Mouse (Mus musculus) heart, postnatal 0 days (tissue): ENCODE measurements around the gene Rgs7bp. TPM values are rescaled to one million over a fixed set of nuclear protein-coding genes. Genes with fewer than 3 reads are reported as not detected.
"Not testable (repeated sequence)": the region's sequence is repeated elsewhere in the genome, so short reads cannot be mapped to it uniquely, and the experiment has no call there.

Source experiments
- ATAC-seq: fragments of 200-750 bp; cut with Nextera tagmentation; 2 replicates; pipeline ENCODE4 v1.8.0; 2017; ENCODE audit warnings: low read depth, moderate number of reproducible peaks, moderate library complexity; ENCODE audit not compliant: insufficient read depth
- DNase-seq: peaks from one replicate; pipeline ENCODE4 v3.0.0-alpha.2; 2016; ENCODE audit warnings: low spot score
- H3K27ac ChIP-seq: fragments of 300-500 bp; sonication (generic); 2 replicates; pipeline ENCODE4 v1.5.1; 2014; ENCODE audit warnings: low read depth, mild to moderate bottlenecking
- H3K27me3 ChIP-seq: fragments of 300-500 bp; sonication (generic); 2 replicates; pipeline ENCODE4 v1.6.1; 2014; ENCODE audit warnings: low read length, mixed read lengths; ENCODE audit not compliant: control insufficient read depth, insufficient read depth
- H3K36me3 ChIP-seq: fragments of 300-500 bp; sonication (generic); replicated peaks from 2 replicates; pipeline ENCODE4 v1.6.1; 2014; ENCODE audit warnings: low read length, mixed read lengths; ENCODE audit not compliant: control insufficient read depth, insufficient read depth
- H3K4me1 ChIP-seq: fragments of 300-500 bp; sonication (generic); 2 replicates; pipeline ENCODE4 v1.6.1; 2014; ENCODE audit warnings: antibody characterized with exemption; ENCODE audit not compliant: control insufficient read depth, insufficient read depth
- H3K4me2 ChIP-seq: fragments of 300-500 bp; sonication (generic); 2 replicates; pipeline ENCODE4 v1.6.1; 2014; ENCODE audit warnings: low read depth, mild to moderate bottlenecking, low read length, moderate library complexity
- H3K4me3 ChIP-seq: fragments of 300-500 bp; sonication (generic); 2 replicates; pipeline ENCODE4 v1.5.1; 2014; ENCODE audit warnings: low read depth, low read length
- H3K9ac ChIP-seq: fragments of 300-500 bp; sonication (generic); replicated peaks from 2 replicates; pipeline ENCODE4 v1.6.1; 2014; ENCODE audit warnings: low read depth, low read length, mixed read lengths
- H3K9me3 ChIP-seq: fragments of 300-500 bp; sonication (generic); replicated peaks from 2 replicates; pipeline ENCODE4 v1.6.1; 2016; ENCODE audit warnings: low read length; ENCODE audit not compliant: control insufficient read depth
- CTCF ChIP-seq: IDR thresholded peaks from 2 replicates; pipeline ENCODE4 v1.5.1; 2016; ENCODE audit warnings: antibody characterized with exemption, control low read depth, low read depth
- EP300 ChIP-seq: IDR thresholded peaks from 2 replicates; pipeline ENCODE4 v1.6.1; 2016; ENCODE audit warnings: antibody characterized with exemption, low read depth
- WGBS: fragments of 180-500 bp; shearing (Covaris S2); extraction: QIAGEN DNeasy Blood & Tissue Kit; methylation state at CpG from one replicate; pipeline ENCODE4 v1.1.7; 2014; 5-methylcytosine and 5-hydroxymethylcytosine counted together
- polyA plus RNA-seq: library from polyadenylated mRNA; unstranded; fragments of >200 nt; fragmentation: Nextera tagmentation; extraction: Ambion mirVana; gene quantifications from 2 replicates; pipeline ENCODE4 v1.2.1, GENCODE M21; 2015
- total RNA-seq: library from RNA; depleted of rRNA; stranded (reverse); fragments of >200 nt; gene quantifications from 2 replicates; pipeline ENCODE4 v1.2.3, GENCODE M21; 2014; ENCODE audit warnings: low replicate concordance; rRNA removed

Gene Rgs7bp
- total and polyA plus RNA-seq, 2 experiments from 2014 or later, result 1.8 to 2.7 TPM

GRCm38 (mm10) chr13:104914288-104914895 is 140.3 kb downstream of the Rgs7bp start:
- H3K36me3 ChIP-seq, result no peaks in the 10 kb centered on the region
- no peaks in the 10 kb centered on the region for H3K27me3 ChIP-seq
- no peaks in the 10 kb centered on the region for H3K4me1 ChIP-seq
- 90% methylated on average over 17 of the region's 17 CpGs for WGBS
- no peaks in the 10 kb centered on the region for H3K9me3 ChIP-seq
- no peak overlapping the region for H3K27ac ChIP-seq
- no peak overlapping the region for H3K4me2 ChIP-seq
- no peak overlapping the region for H3K4me3 ChIP-seq
- TF ChIP-seq EP300 (no peak), CTCF (no peak)
- no peak for ATAC-seq
- no peak overlapping the region for H3K9ac ChIP-seq
- DNase-seq, result no peak

GRCm38 (mm10) chr13:104911626-104912025 is 143.1 kb downstream of the Rgs7bp start:
- H3K4me2 ChIP-seq, H3K27me3 ChIP-seq, H3K9me3 ChIP-seq, DNase-seq, H3K27ac ChIP-seq, H3K4me3 ChIP-seq, H3K9ac ChIP-seq, ATAC-seq, H3K36me3 ChIP-seq, H3K4me1 ChIP-seq: not testable (repeated sequence)
- 82% methylated on average over 5 of the region's 5 CpGs for WGBS

GRCm38 (mm10) chr13:104911006-104911405 is 143.7 kb downstream of the Rgs7bp start:
- not testable (repeated sequence) for H3K36me3 ChIP-seq, H3K4me1 ChIP-seq, H3K4me2 ChIP-seq, H3K27me3 ChIP-seq, H3K4me3 ChIP-seq, H3K27ac ChIP-seq, H3K9ac ChIP-seq, DNase-seq, ATAC-seq, H3K9me3 ChIP-seq
- WGBS, result 89% methylated on average over 1 of the region's 1 CpGs

- DNase-seq, result no peak
- TF ChIP-seq CTCF (no peak), EP300 (no peak)
- no peaks in the 10 kb centered on the region for H3K9me3 ChIP-seq
- no peak for ATAC-seq
- H3K9ac ChIP-seq, result no peak overlapping the region
- no peaks in the 10 kb centered on the region for H3K4me1 ChIP-seq
- H3K27ac ChIP-seq, result no peak overlapping the region
- 69% methylated on average over 7 of the region's 7 CpGs for WGBS
- H3K36me3 ChIP-seq, result no peaks in the 10 kb centered on the region
- no peak overlapping the region for H3K4me3 ChIP-seq
- H3K4me2 ChIP-seq, result no peak overlapping the region
- no peaks in the 10 kb centered on the region for H3K27me3 ChIP-seq
Observed at GRCm38 (mm10) chr13:104908691-104909090, 146.0 kb downstream of the Rgs7bp start.

Other genes with a start within 250 kb of the Rgs7bp start
- 26.5 and 27.2 TPM in 2 replicates for gene Cwc27, start 237.8 kb downstream of the Rgs7bp start, total RNA-seq
- 19.3 and 21.4 TPM in 2 replicates for gene Cwc27, start 237.8 kb downstream of the Rgs7bp start, polyA plus RNA-seq
- gene Shisal2b, start 191.0 kb downstream of the Rgs7bp start, total RNA-seq, result not detected in 2 replicates
- not detected in 2 replicates for gene Shisal2b, start 191.0 kb downstream of the Rgs7bp start, polyA plus RNA-seq
- not detected in 2 replicates for gene 4933425L06Rik, start 27.2 kb upstream of the Rgs7bp start, total RNA-seq
- not detected in 2 replicates for gene 4933425L06Rik, start 27.2 kb upstream of the Rgs7bp start, polyA plus RNA-seq
- gene Rnf180, start 239.9 kb upstream of the Rgs7bp start, total RNA-seq, result 0.31 and 2.1 TPM in 2 replicates
- 0.96 and 1.2 TPM in 2 replicates for gene Rnf180, start 239.9 kb upstream of the Rgs7bp start, polyA plus RNA-seq